Mouse (Mus musculus) neural tube, embryonic 14.5 days (tissue): ENCODE measurements around the gene Trhr2. TPM values are rescaled to one million over a fixed set of nuclear protein-coding genes. Genes with fewer than 3 reads are reported as not detected.
A peak's percentile ranks its signal among the peaks of the same experiment; 100 is the strongest.
"Not testable (repeated sequence)": the region's sequence is repeated elsewhere in the genome, so short reads cannot be mapped to it uniquely, and the experiment has no call there.

ENCODE experiments used
- ATAC-seq: fragments of 200-750 bp; cut with Nextera tagmentation; 2 replicates; pipeline ENCODE4 v1.8.0; 2017; ENCODE audit warnings: low read depth, mild to moderate bottlenecking, moderate TSS enrichment, moderate library complexity
- H3K27ac ChIP-seq: fragments of 300-500 bp; sonication (generic); 2 replicates; pipeline ENCODE4 v1.5.1; 2014; ENCODE audit warnings: low read depth, mild to moderate bottlenecking, control low read depth, low read length, moderate library complexity, mixed read lengths
- H3K27me3 ChIP-seq: fragments of 300-500 bp; sonication (generic); 2 replicates; pipeline ENCODE4 v1.6.1; 2014; ENCODE audit warnings: low read length; ENCODE audit not compliant: control insufficient read depth, insufficient read depth
- H3K36me3 ChIP-seq: fragments of 300-500 bp; sonication (generic); 2 replicates; pipeline ENCODE4 v1.6.1; 2014; ENCODE audit warnings: low read length, mixed read lengths; ENCODE audit not compliant: control insufficient read depth, insufficient read depth
- H3K4me1 ChIP-seq: fragments of 300-500 bp; sonication (generic); 2 replicates; pipeline ENCODE4 v1.6.1; 2014; ENCODE audit warnings: low read length; ENCODE audit not compliant: control insufficient read depth, insufficient read depth
- H3K4me2 ChIP-seq: fragments of 300-500 bp; sonication (generic); 2 replicates; pipeline ENCODE4 v1.6.1; 2014; ENCODE audit warnings: mild to moderate bottlenecking, low read depth, low read length, control low read depth
- H3K4me3 ChIP-seq: fragments of 300-500 bp; sonication (generic); 2 replicates; pipeline ENCODE4 v1.5.1; 2014; ENCODE audit warnings: low read depth, low read length, control low read depth, mixed read lengths
- H3K9ac ChIP-seq: fragments of 300-500 bp; sonication (generic); replicated peaks from 2 replicates; pipeline ENCODE4 v1.6.1; 2014; ENCODE audit warnings: low read depth, mild to moderate bottlenecking, control low read depth, low read length, mixed read lengths
- H3K9me3 ChIP-seq: fragments of 300-500 bp; sonication (generic); 2 replicates; pipeline ENCODE4 v1.6.1; 2016; ENCODE audit warnings: low read length; ENCODE audit not compliant: control insufficient read depth
- WGBS: fragments of 180-500 bp; shearing (Covaris S2); extraction: QIAGEN DNeasy Blood & Tissue Kit; methylation state at CpG from one replicate; pipeline ENCODE4 v1.1.7; 2014; 5-methylcytosine and 5-hydroxymethylcytosine counted together
- polyA plus RNA-seq: library from polyadenylated mRNA; unstranded; fragments of >200 nt; fragmentation: Nextera tagmentation; extraction: Ambion mirVana; gene quantifications from 2 replicates; pipeline ENCODE4 v1.2.1, GENCODE M21; 2014

Trhr2 gene
- polyA plus RNA-seq, 1 experiment from 2014 or later = not detected

DNA sequence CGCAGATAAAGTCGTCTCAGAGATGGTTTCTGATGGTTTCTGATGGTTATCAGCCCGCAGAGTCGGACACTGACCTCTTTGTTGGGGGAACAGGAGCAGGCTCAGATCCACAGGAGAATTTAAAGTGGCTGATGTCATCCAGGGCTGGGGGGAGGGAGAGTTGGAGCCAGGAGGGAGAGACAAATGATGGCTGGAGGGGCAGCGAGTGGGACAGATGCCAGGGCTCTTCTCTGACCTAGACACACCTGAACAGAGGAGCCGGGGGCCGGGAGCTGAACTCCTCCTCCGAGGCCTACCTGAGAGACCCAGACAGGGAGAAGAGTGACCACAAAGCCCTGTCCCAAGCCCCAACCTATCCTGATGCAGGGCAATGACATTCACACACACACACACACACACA is 31.5 kb downstream of the Trhr2 start:
- 72% methylated on average over 8 of the region's 8 CpGs for WGBS
- Histone ChIP-seq H3K27ac (no peak overlapping the region), H3K4me1 (peaks cover 15% of the 10 kb centered on the region), H3K27me3 (no peaks in the 10 kb centered on the region), H3K4me2 (no peak overlapping the region), H3K36me3 (no peaks in the 10 kb centered on the region), H3K4me3 (no peak overlapping the region), H3K9ac (no peak overlapping the region), H3K9me3 (no peaks in the 10 kb centered on the region)
- no peak for ATAC-seq

DNA sequence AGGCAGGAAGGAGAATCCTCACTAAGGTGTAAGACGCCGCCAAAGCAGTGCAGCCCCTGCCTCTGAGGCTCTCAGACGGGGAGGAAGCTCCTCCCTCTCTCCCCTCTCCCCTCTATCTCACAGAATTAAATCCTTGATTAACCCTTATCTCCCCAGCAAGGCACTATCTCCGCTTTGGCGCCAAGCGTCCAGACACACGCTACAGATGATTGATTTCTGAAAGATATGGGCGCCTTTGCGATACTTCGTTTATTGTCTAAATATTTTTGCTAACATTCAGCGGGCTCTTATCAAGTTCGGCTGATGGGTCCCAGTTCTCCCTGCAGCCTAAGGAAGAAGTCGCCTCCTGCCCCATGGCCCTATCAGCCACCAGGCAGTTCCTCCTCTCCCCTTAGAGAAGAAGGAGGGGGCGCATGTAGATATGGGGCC is 34.4 kb downstream of the Trhr2 start:
- H3K4me1 ChIP-seq = peaks cover 18% of the 10 kb centered on the region
- 26% methylated on average over 14 of the region's 14 CpGs for WGBS

GRCm38 (mm10) chr8:122325196-122325595 is 35.4 kb downstream of the Trhr2 start:
- H3K27ac ChIP-seq = no peak overlapping the region
- H3K4me3 ChIP-seq = no peak overlapping the region
- 78% methylated on average over 2 of the region's 2 CpGs for WGBS
- H3K9ac ChIP-seq = no peak overlapping the region
- H3K36me3 ChIP-seq = no peaks in the 10 kb centered on the region
- peaks cover 26% of the 10 kb centered on the region for H3K4me1 ChIP-seq
- no peak for ATAC-seq
- H3K27me3 ChIP-seq = no peaks in the 10 kb centered on the region
- H3K9me3 ChIP-seq = no peaks in the 10 kb centered on the region
- no peak overlapping the region for H3K4me2 ChIP-seq

More for the DNA sequence above, 34.4 kb downstream of the Trhr2 start:
- no peak for ATAC-seq
- Histone ChIP-seq H3K36me3 (no peaks in the 10 kb centered on the region), H3K9me3 (no peaks in the 10 kb centered on the region), H3K27ac (no peak overlapping the region), H3K27me3 (no peaks in the 10 kb centered on the region), H3K9ac (0 out of 2 replicates have a peak overlapping the region, but pooled peaks have one; percentile 28), H3K4me2 (0 out of 2 replicates have a peak overlapping the region, but pooled peaks have one; percentile 16), H3K4me3 (no peak overlapping the region)

- H3K36me3 ChIP-seq, H3K27ac ChIP-seq, H3K9me3 ChIP-seq, H3K9ac ChIP-seq, H3K4me3 ChIP-seq, H3K27me3 ChIP-seq, H3K4me2 ChIP-seq, ATAC-seq: not testable (repeated sequence)
- WGBS = 3% methylated on average over 7 of the region's 13 CpGs
- H3K4me1 ChIP-seq = peaks cover 27% of the 10 kb centered on the region
These were observed 36.6 kb downstream of the Trhr2 start for GRCm38 (mm10) chr8:122323951-122324402.

- Histone ChIP-seq H3K9me3 (no peaks in the 10 kb centered on the region), H3K4me2 (no peak overlapping the region), H3K27ac (no peak overlapping the region), H3K36me3 (no peaks in the 10 kb centered on the region), H3K9ac (no peak overlapping the region), H3K4me3 (no peak overlapping the region), H3K4me1 (peaks cover 25% of the 10 kb centered on the region), H3K27me3 (no peaks in the 10 kb centered on the region)
- no peak for ATAC-seq
- 49% methylated on average over 11 of the region's 11 CpGs for WGBS
These were observed 37.8 kb downstream of the Trhr2 start for GRCm38 (mm10) chr8:122322792-122323191.

GRCm38 (mm10) chr8:122322126-122322525 is 38.4 kb downstream of the Trhr2 start:
- H3K9me3 ChIP-seq = no peaks in the 10 kb centered on the region
- no peak overlapping the region for H3K9ac ChIP-seq
- no peak for ATAC-seq
- H3K36me3 ChIP-seq = no peaks in the 10 kb centered on the region
- no peak overlapping the region for H3K27ac ChIP-seq
- peaks cover 25% of the 10 kb centered on the region for H3K4me1 ChIP-seq
- H3K4me3 ChIP-seq = no peak overlapping the region
- 94% methylated on average over 7 of the region's 7 CpGs for WGBS
- H3K4me2 ChIP-seq = no peak overlapping the region
- H3K27me3 ChIP-seq = no peaks in the 10 kb centered on the region

DNA sequence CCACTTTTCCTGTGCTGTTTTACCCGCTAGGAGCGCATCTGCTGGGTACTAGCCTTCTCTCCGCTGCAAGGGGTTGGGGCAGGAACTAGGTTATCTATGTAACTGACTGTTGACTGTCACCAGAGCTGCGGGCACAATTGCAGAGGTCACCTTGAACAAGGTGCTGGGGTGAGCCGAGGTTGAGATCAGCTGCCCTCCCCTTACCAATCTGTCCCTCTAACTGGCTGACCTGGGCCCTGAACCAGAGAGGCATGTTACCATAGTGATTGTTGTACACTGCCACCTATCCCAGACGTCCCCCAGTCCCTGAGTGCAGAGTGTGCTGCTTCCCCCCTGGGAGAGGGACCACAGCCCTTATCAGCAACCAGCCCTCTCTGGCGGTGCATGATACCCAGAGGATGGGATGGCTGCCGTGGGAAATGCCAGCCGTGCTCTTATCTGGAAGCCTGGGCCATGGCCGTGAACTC is 39.1 kb downstream of the Trhr2 start:
- 68% methylated on average over 10 of the region's 10 CpGs for WGBS
- no peaks in the 10 kb centered on the region for H3K27me3 ChIP-seq
- H3K4me3 ChIP-seq = no peak overlapping the region
- no peaks in the 10 kb centered on the region for H3K36me3 ChIP-seq
- peak overlapping the region; percentile 48; the same call in 1 of the 2 replicates for H3K27ac ChIP-seq
- H3K9ac ChIP-seq = no peak overlapping the region
- H3K4me2 ChIP-seq = no peak overlapping the region
- no peaks in the 10 kb centered on the region for H3K9me3 ChIP-seq
- no peak for ATAC-seq
- peaks cover 25% of the 10 kb centered on the region for H3K4me1 ChIP-seq

- Histone ChIP-seq H3K27me3 (no peaks in the 10 kb centered on the region), H3K4me3 (no peak overlapping the region), H3K4me1 (peaks cover 20% of the 10 kb centered on the region), H3K9ac (no peak overlapping the region), H3K27ac (peak overlapping the region; percentile 48; the same call in 1 of the 2 replicates), H3K9me3 (no peaks in the 10 kb centered on the region), H3K36me3 (no peaks in the 10 kb centered on the region), H3K4me2 (no peak overlapping the region)
- WGBS = 17% methylated on average over 3 of the region's 3 CpGs
- ATAC-seq = no peak
These were observed 40.0 kb downstream of the Trhr2 start for GRCm38 (mm10) chr8:122320541-122320940.

DNA sequence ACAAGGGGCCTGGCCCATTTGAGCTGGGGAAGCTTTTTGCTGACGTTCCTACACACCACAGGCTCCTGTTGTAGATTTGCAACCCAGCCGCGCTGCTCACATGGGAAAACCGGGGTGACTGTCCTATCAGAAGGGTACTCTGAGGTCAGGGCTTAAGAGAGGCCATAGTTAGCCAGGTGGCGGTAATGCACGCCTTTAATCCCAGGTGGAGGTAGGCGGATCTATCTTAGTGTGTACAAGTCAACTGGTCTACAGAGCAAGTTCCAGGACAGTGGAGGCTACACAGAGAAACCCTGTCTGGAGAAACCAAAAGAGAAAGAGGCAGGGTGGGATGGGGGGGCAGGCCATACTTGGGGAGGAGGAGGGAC is 40.9 kb downstream of the Trhr2 start:
- no peaks in the 10 kb centered on the region for H3K27me3 ChIP-seq
- no peaks in the 10 kb centered on the region for H3K9me3 ChIP-seq
- 71% methylated on average over 7 of the region's 7 CpGs for WGBS
- no peaks in the 10 kb centered on the region for H3K36me3 ChIP-seq
- peaks cover 19% of the 10 kb centered on the region for H3K4me1 ChIP-seq
- ATAC-seq = no peak
- no peak overlapping the region for H3K27ac ChIP-seq
- no peak overlapping the region for H3K9ac ChIP-seq
- H3K4me3 ChIP-seq = no peak overlapping the region
- no peak overlapping the region for H3K4me2 ChIP-seq
